Mouse (Mus musculus): ENCODE measurements at regions not wholly inside any gene's neighbourhood (a gene's known extent, or its start where the extent isn't known, plus 50 kb on each side); places are given as distances from the start of the nearest gene placed in this dataset.

- ATAC-seq, result no peak
Measured at GRCm38 (mm10) chr14:24886896-24887421, 400.0 kb downstream of the Rps24 start.

GRCm38 (mm10) chr14:24890856-24891255 lies 403.9 kb downstream of the Rps24 start:
- no peak for ATAC-seq

DNA sequence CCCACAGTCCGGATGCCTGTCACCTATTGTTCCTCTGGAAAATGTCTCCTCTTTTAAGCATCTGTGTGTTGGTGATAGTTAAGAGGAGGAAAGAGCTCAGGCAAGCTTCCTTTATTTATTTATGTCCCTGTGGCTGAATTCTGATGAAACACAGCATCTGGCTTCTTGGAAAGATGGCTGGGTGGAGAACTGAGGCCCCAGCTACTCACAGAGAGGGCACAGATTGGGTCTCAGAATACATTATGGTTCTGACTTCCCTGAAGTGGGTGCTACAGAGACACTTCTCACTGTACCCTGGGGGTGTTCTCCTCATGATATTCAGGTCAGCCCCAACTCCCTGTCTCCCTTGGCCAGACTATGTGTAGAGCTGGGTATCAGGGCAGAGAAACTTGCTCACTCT lies 408.3 kb downstream of the Rps24 start:
- ATAC-seq, result no peak

GRCm38 (mm10) chr14:24896681-24897080 lies 409.8 kb downstream of the Rps24 start:
- ATAC-seq, result no peak

GRCm38 (mm10) chr14:24900501-24901179 lies 413.7 kb downstream of the Rps24 start:
- no peak for ATAC-seq

GRCm38 (mm10) chr14:24901726-24902125 lies 414.8 kb downstream of the Rps24 start:
- no peak for ATAC-seq

- ATAC-seq, result no peak
Measured at GRCm38 (mm10) chr14:24902870-24903269, 415.9 kb downstream of the Rps24 start.

GRCm38 (mm10) chr14:24904712-24905111 lies 417.8 kb downstream of the Rps24 start:
- ATAC-seq, result no peak

DNA sequence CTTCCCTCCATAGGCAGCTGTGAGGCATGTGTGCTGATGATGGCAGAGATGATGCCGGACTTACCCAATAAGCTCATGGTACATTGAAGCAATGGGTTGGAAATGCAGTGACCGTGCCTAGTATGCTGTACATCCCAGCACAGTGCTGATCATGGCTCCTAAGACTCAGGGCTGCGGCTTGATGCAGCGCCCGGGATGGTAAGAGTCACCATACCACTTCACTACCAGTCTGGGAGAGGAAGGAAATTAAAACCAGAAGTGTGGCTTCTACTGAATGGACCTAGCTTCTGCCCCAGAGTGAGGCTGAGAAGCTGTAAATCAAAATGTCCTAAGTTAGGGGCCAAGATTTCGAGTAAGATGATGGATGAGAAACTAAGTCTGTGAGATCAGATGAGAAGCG lies 420.0 kb downstream of the Rps24 start:
- no peak for ATAC-seq

DNA sequence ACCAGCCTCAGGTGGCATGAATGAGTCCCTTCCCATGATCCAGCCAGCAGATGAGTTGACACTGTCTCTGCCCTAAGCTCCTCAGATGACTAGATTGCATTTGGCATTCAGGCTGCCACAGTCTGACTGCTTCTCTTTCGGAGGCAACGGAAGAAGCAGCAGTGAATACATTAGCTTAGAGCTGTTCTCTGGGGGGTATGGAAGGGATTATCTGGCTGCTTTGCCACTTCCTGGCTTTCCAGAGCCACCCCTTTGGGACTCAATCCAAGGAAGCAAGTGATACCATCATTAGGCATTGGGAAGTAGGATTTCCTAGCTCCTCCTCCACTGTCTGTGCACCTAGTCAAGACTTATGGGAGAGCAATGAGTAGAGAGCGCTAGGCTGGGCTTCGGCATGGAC lies 421.5 kb downstream of the Rps24 start:
- ATAC-seq, result no peak

- no peak for ATAC-seq
Measured at GRCm38 (mm10) chr14:24911621-24912020, 424.7 kb downstream of the Rps24 start.

- ATAC-seq, result no peak
Measured at GRCm38 (mm10) chr14:24919056-24919455, 432.1 kb downstream of the Rps24 start.

DNA sequence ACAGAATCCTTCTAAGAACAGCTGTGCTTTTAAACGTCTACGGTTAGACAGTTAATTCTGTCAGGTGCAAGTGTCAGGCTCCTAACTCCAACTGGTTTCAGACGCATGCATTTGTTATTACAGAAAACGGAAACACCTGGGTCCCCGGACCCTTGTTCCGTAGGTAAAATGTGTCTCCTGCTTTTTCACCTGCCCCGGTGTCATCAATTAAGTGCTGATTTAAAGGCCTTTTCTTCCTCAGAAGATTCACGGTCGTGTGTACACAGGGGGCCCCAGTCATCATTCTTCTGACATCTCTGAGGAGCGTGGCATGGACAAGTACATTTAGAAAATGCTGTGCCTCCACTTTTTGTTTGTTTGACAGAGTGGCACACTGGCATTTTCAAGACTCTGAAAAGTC lies 435.1 kb downstream of the Rps24 start:
- no peak for ATAC-seq

GRCm38 (mm10) chr14:24924561-24924960 lies 437.6 kb downstream of the Rps24 start:
- ATAC-seq, result no peak

DNA sequence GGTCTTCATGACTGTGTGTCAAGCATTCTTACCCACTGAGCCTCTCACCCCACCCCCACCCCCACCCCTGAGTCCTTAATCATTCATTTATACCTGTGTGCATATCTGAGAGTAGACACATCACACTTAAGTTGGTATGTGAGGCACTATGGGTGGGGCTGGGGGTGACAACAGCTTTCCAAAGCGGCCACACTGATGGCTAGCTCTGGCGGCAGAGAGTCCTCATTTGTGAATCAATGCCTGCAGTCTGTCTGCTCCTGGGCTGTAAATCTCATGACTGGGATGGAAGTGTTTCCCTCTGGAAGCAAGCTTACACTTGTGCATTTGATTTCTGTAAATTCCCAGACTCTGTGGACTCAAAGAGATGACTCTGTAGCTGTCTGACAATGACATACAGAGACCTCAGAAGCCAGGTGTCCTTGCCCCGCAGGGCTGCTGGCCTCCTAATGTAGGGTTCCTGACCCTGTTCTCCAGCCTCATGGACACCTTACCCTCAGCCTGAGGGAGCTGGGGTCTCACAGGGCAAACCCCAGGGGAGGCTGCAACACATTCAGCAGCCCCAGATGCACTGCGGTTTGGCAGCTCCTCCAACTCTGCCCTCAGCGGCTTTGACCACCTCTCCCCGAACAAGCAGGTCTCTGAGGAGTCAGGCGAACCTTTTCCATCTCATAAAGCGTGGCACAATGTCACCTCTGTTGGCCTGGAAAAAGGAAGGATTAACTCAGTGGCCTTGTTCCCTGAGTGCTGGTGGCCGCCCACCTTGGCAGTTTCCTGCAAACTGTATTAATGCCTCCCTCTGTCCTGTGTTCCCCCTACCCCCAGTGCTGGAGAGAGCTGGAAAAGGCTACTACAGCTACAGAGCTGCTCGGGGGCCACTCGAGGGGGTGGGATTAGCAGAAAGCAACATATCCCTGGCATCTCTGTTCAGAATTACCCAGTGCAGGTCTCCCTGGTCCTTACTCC lies 439.4 kb downstream of the Rps24 start:
- ATAC-seq, result no peak

- no peak for ATAC-seq
Measured at GRCm38 (mm10) chr14:24928726-24929125, 441.8 kb downstream of the Rps24 start.

DNA sequence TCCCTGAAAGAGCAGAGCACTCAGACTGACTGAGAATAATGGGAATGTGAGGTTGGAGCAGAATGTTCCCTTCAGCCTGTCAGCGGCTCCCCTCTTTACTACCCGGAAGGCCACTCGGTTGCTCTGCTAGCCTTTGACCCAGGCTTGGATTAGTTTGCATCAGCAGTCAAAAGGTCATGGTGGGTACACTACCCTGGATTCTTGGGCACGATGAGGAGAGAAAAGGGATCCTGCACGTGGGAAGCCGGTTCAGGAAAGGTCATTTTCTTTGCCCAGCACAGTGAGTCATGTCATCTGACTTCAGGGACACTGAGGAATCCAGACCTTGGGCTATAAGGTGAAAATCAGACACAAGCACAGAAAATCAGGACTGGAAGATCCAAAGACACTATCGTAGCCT lies 443.3 kb downstream of the Rps24 start:
- ATAC-seq, result no peak

GRCm38 (mm10) chr14:24937876-24938275 lies 451.0 kb downstream of the Rps24 start:
- no peak for ATAC-seq

DNA sequence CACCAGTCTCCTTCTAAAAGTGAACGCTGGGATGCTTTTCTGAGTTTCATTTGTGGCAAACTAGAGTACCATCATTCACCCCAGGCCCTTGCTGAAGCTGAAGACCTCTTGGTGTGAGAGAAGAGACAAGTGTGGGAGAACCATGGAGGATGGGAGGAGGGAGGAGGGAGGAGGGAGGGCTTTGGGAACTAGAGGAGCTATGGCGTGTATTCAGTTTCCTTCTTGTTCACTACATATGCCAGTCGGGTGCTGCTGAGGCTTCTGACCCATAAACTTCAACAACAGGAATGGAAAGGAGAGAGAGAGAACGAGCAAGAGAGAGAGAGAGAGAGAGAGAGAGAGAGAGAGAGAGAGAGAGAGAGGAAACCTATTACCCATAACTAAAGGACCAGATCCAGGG lies 452.1 kb downstream of the Rps24 start:
- ATAC-seq, result no peak

DNA sequence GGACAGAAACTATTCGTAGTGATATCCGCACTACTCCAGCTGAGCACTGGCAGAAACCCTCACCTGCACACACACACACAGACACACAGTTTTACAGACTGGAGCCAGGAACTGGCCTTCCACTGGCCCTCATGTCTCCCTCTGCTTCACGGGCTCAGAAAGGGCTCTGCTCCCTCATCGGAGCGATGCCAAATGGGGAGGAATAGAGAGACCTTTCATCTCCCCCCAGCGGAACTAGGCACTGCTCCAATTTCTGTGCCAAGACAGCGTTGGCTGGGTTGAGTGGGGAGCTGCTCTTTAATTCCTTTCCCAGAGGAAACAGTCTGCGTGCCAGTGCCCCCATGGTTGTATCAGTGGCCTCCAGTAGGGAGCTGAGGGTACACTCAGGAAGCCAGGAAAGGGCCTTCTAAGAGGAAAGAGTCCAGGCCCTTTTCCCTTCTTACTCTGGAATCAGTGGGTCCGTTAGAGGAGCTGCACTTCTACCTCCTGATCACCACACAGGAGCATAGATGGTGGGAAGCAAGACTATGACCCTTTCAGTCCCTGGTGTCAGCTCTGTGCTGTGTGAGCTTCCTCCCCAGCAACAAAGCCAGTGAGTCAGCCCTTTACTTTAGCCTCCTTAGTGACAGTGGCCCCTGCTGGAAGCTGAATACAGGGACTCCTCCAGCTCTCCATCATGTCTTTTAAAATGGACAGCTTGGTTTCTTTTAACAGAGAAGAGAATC lies 452.7 kb downstream of the Rps24 start:
- no peak for ATAC-seq

- ATAC-seq, result no peak
Measured at GRCm38 (mm10) chr14:24945716-24946115, 458.8 kb downstream of the Rps24 start.

DNA sequence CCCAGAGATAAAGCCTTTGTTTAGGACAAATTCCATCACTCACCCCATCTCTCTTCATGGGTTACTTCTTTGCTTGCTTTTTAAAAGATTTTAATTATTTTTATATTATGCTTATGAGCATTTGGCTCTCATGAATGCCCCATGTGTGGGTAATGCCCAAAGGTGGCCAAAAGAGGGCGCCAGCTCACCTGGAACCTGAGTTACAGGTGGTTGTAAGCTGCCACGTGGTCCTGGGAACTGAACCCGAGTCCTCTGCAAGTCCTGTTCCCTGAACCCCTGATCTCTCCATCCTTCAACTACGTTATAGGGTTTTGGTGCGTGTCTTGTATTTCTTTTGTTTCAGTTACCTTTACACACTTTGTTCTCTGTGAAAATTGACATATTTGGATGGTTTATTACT lies 460.2 kb downstream of the Rps24 start:
- no peak for ATAC-seq

DNA sequence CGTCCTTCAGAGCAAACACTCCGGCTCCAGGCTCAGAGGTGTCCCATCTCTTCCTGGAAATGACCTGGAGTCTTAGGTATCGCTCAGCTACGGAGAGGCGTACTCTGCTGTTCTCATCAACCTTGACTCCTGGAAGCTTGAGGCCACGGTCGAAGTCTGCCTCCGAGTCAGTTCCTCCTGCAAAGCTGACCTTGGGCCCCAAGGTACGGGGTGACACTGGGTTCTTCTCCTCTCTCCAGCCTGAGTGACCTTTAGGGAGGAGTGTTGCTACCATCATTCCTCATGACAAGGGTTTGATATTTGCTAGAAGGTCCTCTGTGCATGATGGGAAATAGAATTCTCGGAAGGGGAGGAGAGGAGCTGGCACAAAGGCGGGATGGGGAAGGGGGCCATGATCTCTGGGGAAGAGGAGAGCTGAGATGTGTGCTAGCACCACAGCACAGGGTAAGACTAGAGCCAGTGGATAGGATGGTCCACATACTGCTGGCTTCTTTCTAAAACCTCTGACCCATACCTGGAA lies 469.0 kb downstream of the Rps24 start:
- ATAC-seq, result no peak
